Comparison of ENCODE assay signal across 9 mouse cellular contexts in the genomic region with DNA sequence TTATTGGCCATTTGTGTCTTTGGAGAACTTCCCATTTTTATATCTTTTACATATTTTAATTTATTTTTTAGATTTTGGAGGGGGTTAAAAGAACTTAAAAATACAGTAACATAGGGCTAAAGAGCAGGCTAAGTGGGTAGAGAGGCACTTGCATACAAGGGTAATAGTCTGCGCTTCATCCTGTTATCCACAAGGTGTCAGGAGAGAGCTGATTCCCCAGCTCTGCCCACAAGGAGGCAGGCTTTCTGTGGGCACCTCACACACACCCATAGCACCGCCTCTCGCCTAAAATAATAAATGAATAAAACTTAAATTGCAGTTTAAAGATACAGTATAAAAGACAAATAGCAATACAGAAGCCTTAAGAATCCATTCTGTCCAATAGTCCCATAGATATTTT. TPM values are rescaled to one million over a fixed set of nuclear protein-coding genes. Genes with fewer than 3 reads are reported as not detected.
DNase-seq lines count a peak whose midpoint lies in the region; ATAC-seq and TF ChIP-seq lines count a peak whose summit lies in the region.
"Had no signal": no experiment of that assay in that cellular context is flagged by ENCODE, and none has a peak within 500 bp of the region (broad histone marks: within the 10 kb centered on the region; RNA-seq: fewer than 3 reads in every experiment).

No protein-coding gene starts in this region.

- no peaks in the 10 kb centered on the region for H3K36me3 ChIP-seq in forebrain, embryonic 10.5 days (replicated peaks)
- no peaks in the 10 kb centered on the region for H3K36me3 ChIP-seq in forebrain, embryonic 16.5 days (ENCODE audit: control insufficient read depth, insufficient read depth)
- H3K36me3 ChIP-seq: liver, embryonic 13.5 days had no signal

- TF ChIP-seq POLR2A in lung, adult 2 months (IDR thresholded peaks at IDR 0.05; ENCODE audit: borderline replicate concordance, extremely low read depth, low read depth, low read length): no peak
- TF ChIP-seq POLR2A in bone marrow macrophage, adult 2 months (IDR thresholded peaks at IDR 0.05; ENCODE audit: borderline replicate concordance, low read depth, low read length): no peak

- H3K27me3 ChIP-seq in forebrain, embryonic 10.5 days (ENCODE audit: poor library complexity, severe bottlenecking): no peaks in the 10 kb centered on the region
- no peaks in the 10 kb centered on the region for H3K27me3 ChIP-seq in forebrain, embryonic 16.5 days (replicated peaks; ENCODE audit: control insufficient read depth, insufficient read depth, low read length)
- H3K27me3 ChIP-seq: liver, embryonic 13.5 days had no signal

- no peak overlapping the region for H3K4me3 ChIP-seq in forebrain, embryonic 10.5 days
- no peak overlapping the region for H3K4me3 ChIP-seq in forebrain, embryonic 16.5 days (replicated peaks; ENCODE audit: low read length)
- no peak overlapping the region for H3K4me3 ChIP-seq in lung, adult 2 months (replicated peaks; ENCODE audit: extremely low read depth, low read depth, low read length)
- no peak overlapping the region for H3K4me3 ChIP-seq in bone marrow macrophage, adult 2 months (ENCODE audit: insufficient read depth, low read length)
- H3K4me3 ChIP-seq: liver, embryonic 13.5 days had no signal

- peak; percentile 21 for DNase-seq in forebrain, embryonic 10.5 days (ENCODE audit: extremely low spot score, low spot score)
- DNase-seq in lung, adult 2 months: no peak
- no peak for DNase-seq in lung, adult 18-20 months
- peak; percentile 19 for DNase-seq in large intestine, adult 2 months (ENCODE audit: low read depth, low spot score)
- DNase-seq in retina, adult 2 months (ENCODE audit: low read depth, low spot score): peak; percentile 40
- no peak for DNase-seq in cerebellum, adult 9-11 months
- DNase-seq: liver, embryonic 13.5 days had no signal

- no peak overlapping the region for H3K4me2 ChIP-seq in forebrain, embryonic 16.5 days (ENCODE audit: low read length)
- H3K4me2 ChIP-seq: liver, embryonic 13.5 days had no signal

- no peak overlapping the region for H3K9ac ChIP-seq in forebrain, embryonic 16.5 days (replicated peaks; ENCODE audit: low read depth, low read length)
- H3K9ac ChIP-seq: liver, embryonic 13.5 days had no signal

- no peaks in the 10 kb centered on the region for H3K4me1 ChIP-seq in forebrain, embryonic 10.5 days
- H3K4me1 ChIP-seq in forebrain, embryonic 16.5 days (replicated peaks; ENCODE audit: control insufficient read depth, insufficient read depth, low read length): no peaks in the 10 kb centered on the region
- no peaks in the 10 kb centered on the region for H3K4me1 ChIP-seq in lung, adult 2 months (ENCODE audit: control insufficient read depth, insufficient read depth, low read length)
- peaks cover 5% of the 10 kb centered on the region for H3K4me1 ChIP-seq in bone marrow macrophage, adult 2 months (ENCODE audit: control insufficient read depth, insufficient read depth, low read length)
- H3K4me1 ChIP-seq: liver, embryonic 13.5 days had no signal

- no peak overlapping the region for H3K27ac ChIP-seq in forebrain, embryonic 10.5 days
- no peak overlapping the region for H3K27ac ChIP-seq in forebrain, embryonic 16.5 days (ENCODE audit: low read length)
- no peak overlapping the region for H3K27ac ChIP-seq in bone marrow macrophage, adult 2 months (ENCODE audit: insufficient read depth, low read depth, low read length)
- H3K27ac ChIP-seq: liver, embryonic 13.5 days had no signal

- no peak for ATAC-seq in forebrain, embryonic 16.5 days

- 26% methylated on average over 3 of the region's 3 CpGs for WGBS in forebrain, embryonic 10.5 days
- WGBS in forebrain, embryonic 16.5 days: 31% methylated on average over 3 of the region's 3 CpGs
- 15% methylated on average over 3 of the region's 3 CpGs for WGBS in lung, adult 2 months
- 10% methylated on average over 3 of the region's 3 CpGs for WGBS in large intestine, adult 2 months

- no peaks in the 10 kb centered on the region for H3K9me3 ChIP-seq in forebrain, embryonic 10.5 days
- no peaks in the 10 kb centered on the region for H3K9me3 ChIP-seq in forebrain, embryonic 16.5 days (ENCODE audit: control insufficient read depth, low read length)
- H3K9me3 ChIP-seq: liver, embryonic 13.5 days had no signal

- TF ChIP-seq CTCF in lung, adult 2 months (IDR thresholded peaks at IDR 0.05; ENCODE audit: insufficient read depth, low read length): peak; percentile 91
- TF ChIP-seq CTCF in bone marrow macrophage, adult 2 months (IDR thresholded peaks at IDR 0.05; ENCODE audit: low read depth, low read length): peak; percentile 98

RNA-seq across cellular contexts. Expression of gene Iqcf5, which starts 17.5 kb away (rescaled TPM):
- polyA plus RNA-seq in forebrain, embryonic 10.5 days (2016; fragmentation: Nextera tagmentation; extraction: Ambion mirVana): not detected in 2 replicates
- polyA plus RNA-seq in forebrain, embryonic 16.5 days (2015; fragmentation: Nextera tagmentation; extraction: Ambion mirVana): not detected in 2 replicates
- 0.27 TPM in 1 of 2 replicates, not detected in the other for polyA plus RNA-seq in lung, adult 2 months (2012; rRNA removed)
- polyA plus RNA-seq in bone marrow macrophage, adult 2 months (2012; ENCODE audit: insufficient read depth, insufficient read length, missing spikeins): not detected in 2 replicates
- not detected in 2 replicates for polyA plus RNA-seq in large intestine, adult 2 months (2012; rRNA removed)
- polyA plus RNA-seq: liver, embryonic 13.5 days had no signal

RNA-seq across cellular contexts. Expression of gene Iqcf3, which starts 29.6 kb away (rescaled TPM):
- polyA plus RNA-seq in forebrain, embryonic 10.5 days (2016; fragmentation: Nextera tagmentation; extraction: Ambion mirVana): not detected in 2 replicates
- polyA plus RNA-seq in forebrain, embryonic 16.5 days (2015; fragmentation: Nextera tagmentation; extraction: Ambion mirVana): not detected in 2 replicates
- polyA plus RNA-seq in lung, adult 2 months (2012; rRNA removed): not detected in 2 replicates
- polyA plus RNA-seq in bone marrow macrophage, adult 2 months (2012; ENCODE audit: insufficient read depth, insufficient read length, missing spikeins): 0.64 and 0.71 TPM in 2 replicates
- polyA plus RNA-seq in large intestine, adult 2 months (2012; rRNA removed): not detected in 2 replicates
- polyA plus RNA-seq: liver, embryonic 13.5 days had no signal

RNA-seq across cellular contexts. Expression of gene Iqcf1, which starts 32.1 kb away (rescaled TPM):
- not detected in 2 replicates for polyA plus RNA-seq in forebrain, embryonic 10.5 days (2016; fragmentation: Nextera tagmentation; extraction: Ambion mirVana)
- polyA plus RNA-seq in forebrain, embryonic 16.5 days (2015; fragmentation: Nextera tagmentation; extraction: Ambion mirVana): not detected in 2 replicates
- polyA plus RNA-seq in lung, adult 2 months (2012; rRNA removed): 0.30 TPM in 1 of 2 replicates, not detected in the other
- polyA plus RNA-seq in bone marrow macrophage, adult 2 months (2012; ENCODE audit: insufficient read depth, insufficient read length, missing spikeins): not detected in 2 replicates
- polyA plus RNA-seq in large intestine, adult 2 months (2012; rRNA removed): not detected in 2 replicates
- polyA plus RNA-seq: liver, embryonic 13.5 days had no signal

RNA-seq across cellular contexts. Expression of gene Iqcf4, which starts 39.0 kb away (rescaled TPM):
- polyA plus RNA-seq in forebrain, embryonic 10.5 days (2016; fragmentation: Nextera tagmentation; extraction: Ambion mirVana): not detected in 2 replicates
- not detected in 2 replicates for polyA plus RNA-seq in forebrain, embryonic 16.5 days (2015; fragmentation: Nextera tagmentation; extraction: Ambion mirVana)
- polyA plus RNA-seq in lung, adult 2 months (2012; rRNA removed): not detected in 2 replicates
- polyA plus RNA-seq in bone marrow macrophage, adult 2 months (2012; ENCODE audit: insufficient read depth, insufficient read length, missing spikeins): not detected in 2 replicates
- not detected in 2 replicates for polyA plus RNA-seq in large intestine, adult 2 months (2012; rRNA removed)
- polyA plus RNA-seq: liver, embryonic 13.5 days had no signal

RNA-seq across cellular contexts. Expression of gene Parp3, which starts 55.1 kb away (rescaled TPM):
- 2.1 and 2.6 TPM in 2 replicates for polyA plus RNA-seq in forebrain, embryonic 10.5 days (2016; fragmentation: Nextera tagmentation; extraction: Ambion mirVana)
- polyA plus RNA-seq in forebrain, embryonic 16.5 days (2015; fragmentation: Nextera tagmentation; extraction: Ambion mirVana): 0.55 and 0.70 TPM in 2 replicates
- polyA plus RNA-seq in lung, adult 2 months (2012; rRNA removed): 65.2 and 74.3 TPM in 2 replicates
- polyA plus RNA-seq in bone marrow macrophage, adult 2 months (2012; ENCODE audit: insufficient read depth, insufficient read length, missing spikeins): 21.0 and 22.0 TPM in 2 replicates
- 19.5 and 31.6 TPM in 2 replicates for polyA plus RNA-seq in large intestine, adult 2 months (2012; rRNA removed)

Comparison
In these comparisons a context has a peak if more than half of its experiments do, and no peak if none do; other contexts are left out.
1. DNase-seq: peak in forebrain, embryonic 10.5 days (single experiment), large intestine, adult 2 months (single experiment) and retina, adult 2 months (single experiment); none in lung, adult 2 months (single experiment), lung, adult 18-20 months (0 of 2) and cerebellum, adult 9-11 months (single experiment).